Mouse (Mus musculus) hindbrain, embryonic 10.5 days (tissue): Measurements from ENCODE around the gene Clec2d. TPM values are rescaled to one million over a fixed set of nuclear protein-coding genes. Genes with fewer than 3 reads are reported as not detected.

ENCODE experiments used
- DNase-seq: peaks from one replicate; pipeline ENCODE4 v3.0.0-alpha.2; 2017; ENCODE audit warnings: low spot score
- H3K27ac ChIP-seq: fragments of 300-500 bp; sonication (generic); 2 replicates; pipeline ENCODE4 v1.5.1; 2016; ENCODE audit warnings: mild to moderate bottlenecking, moderate library complexity
- H3K27me3 ChIP-seq: fragments of 300-500 bp; sonication (generic); 2 replicates; pipeline ENCODE4 v1.6.1; 2016; ENCODE audit warnings: mild to moderate bottlenecking; ENCODE audit not compliant: poor library complexity, insufficient read depth, severe bottlenecking
- H3K36me3 ChIP-seq: fragments of 300-500 bp; sonication (generic); 2 replicates; pipeline ENCODE4 v1.6.1; 2016; ENCODE audit warnings: mild to moderate bottlenecking, moderate library complexity
- H3K4me1 ChIP-seq: fragments of 300-500 bp; sonication (generic); replicated peaks from 2 replicates; pipeline ENCODE4 v1.6.1; 2016; ENCODE audit warnings: mild to moderate bottlenecking
- H3K4me3 ChIP-seq: fragments of 300-500 bp; sonication (generic); 2 replicates; pipeline ENCODE4 v1.5.1; 2016; ENCODE audit warnings: mild to moderate bottlenecking, moderate library complexity
- H3K9me3 ChIP-seq: fragments of 300-500 bp; sonication (generic); 2 replicates; pipeline ENCODE4 v1.6.1; 2016; ENCODE audit warnings: mild to moderate bottlenecking, moderate library complexity
- WGBS: fragments of 180-500 bp; shearing (Covaris S2); methylation state at CpG from one replicate; pipeline ENCODE4 v1.1.7; 2016; 5-methylcytosine and 5-hydroxymethylcytosine counted together
- polyA plus RNA-seq: library from polyadenylated mRNA; unstranded; fragments of >200 nt; fragmentation: Nextera tagmentation; extraction: Ambion mirVana; gene quantifications from 2 replicates; pipeline ENCODE4 v1.2.1, GENCODE M21; 2016

The Clec2d gene
- polyA plus RNA-seq, 1 experiment from 2014 or later, result not detected

DNA sequence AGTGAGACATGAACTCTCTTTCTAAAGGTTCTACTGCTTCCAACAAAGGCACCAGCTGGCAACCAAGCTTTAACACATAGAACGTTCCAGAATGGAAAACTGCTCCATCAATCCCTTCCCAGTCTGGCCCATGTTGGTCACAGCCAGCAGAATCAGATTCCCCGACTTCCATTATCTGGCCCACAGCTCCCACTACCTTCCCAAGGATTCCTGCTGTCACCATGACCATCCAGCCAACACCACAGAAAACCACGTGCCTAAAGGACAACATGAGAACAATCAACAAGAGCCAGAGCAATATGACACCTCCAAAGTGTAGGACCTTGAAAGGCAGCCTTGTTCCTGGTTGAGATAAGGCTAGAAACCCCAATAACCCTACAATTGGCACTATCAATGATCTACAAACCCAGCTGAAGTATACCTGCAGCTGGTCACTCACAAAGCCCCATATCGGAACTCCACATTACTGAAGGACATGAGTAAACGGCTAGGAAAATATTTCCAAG is 37.8 kb downstream of the Clec2d start:
- Histone ChIP-seq H3K4me1 (no peaks in the 10 kb centered on the region), H3K4me3 (no peak overlapping the region), H3K9me3 (no peaks in the 10 kb centered on the region), H3K36me3 (no peaks in the 10 kb centered on the region), H3K27ac (no peak overlapping the region), H3K27me3 (no peaks in the 10 kb centered on the region)
- WGBS, result 84% methylated on average over 5 of the region's 5 CpGs
- DNase-seq, result no peak

DNA sequence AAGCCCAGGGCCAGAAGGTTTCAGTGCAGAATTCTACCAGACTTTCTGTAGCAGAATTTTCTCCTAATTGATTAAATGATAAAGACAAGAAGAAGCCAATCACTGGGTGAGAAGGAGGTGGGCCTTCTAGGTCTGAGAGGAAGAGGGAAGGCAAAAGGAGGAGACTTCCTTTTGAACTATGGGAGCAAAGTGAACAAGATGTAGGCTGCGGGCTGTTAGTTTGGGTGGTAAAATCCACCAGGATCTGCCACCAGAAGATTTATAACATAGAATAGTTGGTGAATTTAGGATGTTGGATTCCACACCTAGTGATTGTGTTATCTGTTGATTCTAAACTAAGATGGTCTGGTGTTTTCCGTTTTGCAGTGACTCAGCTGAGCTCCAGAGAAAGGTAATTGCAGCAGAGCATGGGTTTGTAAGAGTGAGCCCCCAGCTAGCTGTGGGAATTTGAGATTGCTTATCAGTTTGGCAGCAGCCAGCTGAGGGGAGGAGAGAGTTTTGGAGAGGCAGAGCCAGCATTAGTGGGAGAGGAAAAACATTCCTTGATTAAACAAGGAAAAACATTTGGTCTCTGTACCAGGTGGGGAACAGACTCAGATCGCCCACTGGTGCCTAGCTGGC is 39.6 kb downstream of the Clec2d start:
- H3K4me1 ChIP-seq, result no peaks in the 10 kb centered on the region
- no peak overlapping the region for H3K27ac ChIP-seq
- H3K9me3 ChIP-seq, result no peaks in the 10 kb centered on the region
- no peak overlapping the region for H3K4me3 ChIP-seq
- H3K27me3 ChIP-seq, result no peaks in the 10 kb centered on the region
- DNase-seq, result no peak
- WGBS, result 80% methylated on average over 3 of the region's 3 CpGs
- no peaks in the 10 kb centered on the region for H3K36me3 ChIP-seq

DNA sequence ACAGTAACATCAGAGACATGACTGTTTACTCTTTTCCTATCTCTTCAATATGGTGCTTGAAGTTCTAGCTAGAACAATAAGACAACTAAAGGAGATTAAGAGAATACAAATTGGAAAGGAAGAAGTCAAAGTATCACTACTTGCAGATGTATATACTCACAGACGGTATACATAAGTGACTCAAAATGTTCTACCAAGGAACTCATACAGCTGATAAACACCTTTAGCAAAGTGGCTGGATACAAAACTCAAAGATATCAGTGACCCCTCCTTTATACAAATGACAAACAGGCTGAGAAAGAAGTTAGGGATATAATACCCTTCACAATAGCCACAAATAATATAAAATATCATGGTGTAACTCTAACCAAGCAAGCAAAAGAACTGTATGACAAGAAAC is 40.6 kb downstream of the Clec2d start:
- no peaks in the 10 kb centered on the region for H3K4me1 ChIP-seq
- H3K4me3 ChIP-seq, result no peak overlapping the region
- WGBS, result 90% methylated on average over 1 of the region's 1 CpGs
- H3K27ac ChIP-seq, result no peak overlapping the region
- H3K9me3 ChIP-seq, result no peaks in the 10 kb centered on the region
- no peak for DNase-seq
- H3K36me3 ChIP-seq, result no peaks in the 10 kb centered on the region
- H3K27me3 ChIP-seq, result no peaks in the 10 kb centered on the region

DNA sequence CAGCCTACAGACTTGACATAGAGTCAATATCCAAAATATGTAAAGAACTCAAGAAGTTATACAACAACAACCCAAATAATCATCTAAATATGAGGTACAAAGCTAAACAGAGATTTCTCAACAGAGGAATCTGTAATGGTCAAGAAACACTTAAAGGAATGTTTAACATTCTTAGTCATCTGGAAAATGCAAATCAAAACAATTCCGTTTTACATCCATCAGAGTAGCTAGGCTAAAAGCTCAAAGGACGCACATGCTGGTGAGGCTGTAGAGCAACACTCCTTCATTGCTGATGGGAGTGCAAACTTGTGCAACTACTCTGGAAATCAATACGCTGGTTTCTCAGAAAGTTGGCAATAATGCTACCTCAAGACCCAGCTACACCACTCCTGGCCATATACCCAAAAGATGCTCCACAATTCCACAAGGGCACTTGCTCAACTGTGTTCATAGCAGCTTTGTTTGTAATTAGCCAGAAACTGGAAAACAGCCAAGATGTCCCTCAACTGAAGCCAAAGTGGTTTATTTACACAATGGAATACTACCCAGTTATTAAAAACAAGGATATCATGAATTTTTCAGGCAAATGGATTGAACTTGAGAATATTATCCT is 41.9 kb downstream of the Clec2d start:
- no peaks in the 10 kb centered on the region for H3K4me1 ChIP-seq
- H3K27me3 ChIP-seq, result no peaks in the 10 kb centered on the region
- H3K4me3 ChIP-seq, result no peak overlapping the region
- no peaks in the 10 kb centered on the region for H3K9me3 ChIP-seq
- no peaks in the 10 kb centered on the region for H3K36me3 ChIP-seq
- 88% methylated on average over 3 of the region's 3 CpGs for WGBS
- no peak for DNase-seq
- H3K27ac ChIP-seq, result no peak overlapping the region

DNA sequence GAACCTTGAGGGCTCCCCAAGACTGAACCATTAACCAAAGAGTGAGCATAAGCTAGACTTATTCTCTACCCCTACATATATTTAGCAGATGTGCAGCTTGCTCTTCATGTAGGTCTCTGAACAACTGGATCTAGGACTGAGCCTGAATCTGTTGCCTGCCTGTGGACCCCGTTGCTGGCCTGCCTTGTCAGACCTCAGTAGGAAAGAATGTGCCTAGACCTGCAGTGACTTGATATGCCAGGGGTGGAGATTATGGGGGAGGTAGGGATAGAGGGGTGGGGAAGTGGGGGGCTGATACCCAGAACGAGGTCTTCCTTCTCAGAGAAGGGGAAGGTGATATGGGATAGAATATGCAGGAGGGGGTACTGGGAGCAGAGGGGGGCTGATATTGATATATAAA is 43.2 kb downstream of the Clec2d start:
- 82% methylated on average over 2 of the region's 2 CpGs for WGBS
- H3K27ac ChIP-seq, result no peak overlapping the region
- no peaks in the 10 kb centered on the region for H3K27me3 ChIP-seq
- no peaks in the 10 kb centered on the region for H3K9me3 ChIP-seq
- H3K4me1 ChIP-seq, result no peaks in the 10 kb centered on the region
- H3K4me3 ChIP-seq, result no peak overlapping the region
- no peaks in the 10 kb centered on the region for H3K36me3 ChIP-seq
- no peak for DNase-seq

DNA sequence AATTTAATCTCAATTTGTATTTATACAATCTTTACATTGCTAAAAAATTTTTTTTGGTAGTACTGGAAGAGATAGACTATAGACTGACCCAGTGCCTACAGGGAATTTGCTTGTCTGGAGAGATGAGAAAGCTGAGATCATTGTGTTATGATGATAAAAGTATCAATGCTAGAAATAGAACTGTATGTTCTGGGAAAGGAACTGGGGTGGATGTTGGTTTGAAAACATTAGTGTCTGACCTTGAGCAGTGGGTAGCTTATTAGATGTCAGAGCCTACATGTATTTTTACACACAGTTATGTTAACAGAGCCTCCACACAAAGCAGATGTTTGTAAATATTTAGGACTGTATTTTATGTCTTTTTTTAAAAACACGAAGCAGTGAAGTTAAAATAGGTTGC is 43.7 kb downstream of the Clec2d start:
- H3K36me3 ChIP-seq, result no peaks in the 10 kb centered on the region
- H3K9me3 ChIP-seq, result no peaks in the 10 kb centered on the region
- DNase-seq, result no peak
- no peaks in the 10 kb centered on the region for H3K4me1 ChIP-seq
- WGBS, result 86% methylated on average over 1 of the region's 1 CpGs
- no peak overlapping the region for H3K27ac ChIP-seq
- no peaks in the 10 kb centered on the region for H3K27me3 ChIP-seq
- H3K4me3 ChIP-seq, result no peak overlapping the region

DNA sequence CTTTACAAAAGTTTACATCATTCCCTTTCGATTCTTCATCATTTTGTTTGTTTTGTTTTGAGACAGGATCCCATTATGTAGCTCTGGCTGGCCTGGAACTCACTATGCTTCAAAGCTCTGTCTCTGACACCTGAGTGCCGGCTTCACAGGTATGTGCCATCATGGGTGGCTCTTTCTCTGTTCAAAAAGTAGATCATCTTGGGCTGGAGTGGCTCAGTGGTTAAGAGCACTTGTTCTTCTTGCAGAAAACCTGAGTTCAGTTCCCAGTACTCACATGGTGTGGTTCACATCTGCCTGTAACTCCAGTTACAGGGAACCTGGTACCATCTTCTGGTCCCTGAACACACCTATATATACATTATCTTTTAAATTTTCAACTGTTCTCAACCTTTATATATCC is 44.7 kb downstream of the Clec2d start:
- DNase-seq, result no peak
- no peaks in the 10 kb centered on the region for H3K4me1 ChIP-seq
- no peaks in the 10 kb centered on the region for H3K9me3 ChIP-seq
- no peak overlapping the region for H3K27ac ChIP-seq
- no peaks in the 10 kb centered on the region for H3K27me3 ChIP-seq
- 86% methylated on average over 2 of the region's 2 CpGs for WGBS
- H3K36me3 ChIP-seq, result no peaks in the 10 kb centered on the region
- no peak overlapping the region for H3K4me3 ChIP-seq

DNA sequence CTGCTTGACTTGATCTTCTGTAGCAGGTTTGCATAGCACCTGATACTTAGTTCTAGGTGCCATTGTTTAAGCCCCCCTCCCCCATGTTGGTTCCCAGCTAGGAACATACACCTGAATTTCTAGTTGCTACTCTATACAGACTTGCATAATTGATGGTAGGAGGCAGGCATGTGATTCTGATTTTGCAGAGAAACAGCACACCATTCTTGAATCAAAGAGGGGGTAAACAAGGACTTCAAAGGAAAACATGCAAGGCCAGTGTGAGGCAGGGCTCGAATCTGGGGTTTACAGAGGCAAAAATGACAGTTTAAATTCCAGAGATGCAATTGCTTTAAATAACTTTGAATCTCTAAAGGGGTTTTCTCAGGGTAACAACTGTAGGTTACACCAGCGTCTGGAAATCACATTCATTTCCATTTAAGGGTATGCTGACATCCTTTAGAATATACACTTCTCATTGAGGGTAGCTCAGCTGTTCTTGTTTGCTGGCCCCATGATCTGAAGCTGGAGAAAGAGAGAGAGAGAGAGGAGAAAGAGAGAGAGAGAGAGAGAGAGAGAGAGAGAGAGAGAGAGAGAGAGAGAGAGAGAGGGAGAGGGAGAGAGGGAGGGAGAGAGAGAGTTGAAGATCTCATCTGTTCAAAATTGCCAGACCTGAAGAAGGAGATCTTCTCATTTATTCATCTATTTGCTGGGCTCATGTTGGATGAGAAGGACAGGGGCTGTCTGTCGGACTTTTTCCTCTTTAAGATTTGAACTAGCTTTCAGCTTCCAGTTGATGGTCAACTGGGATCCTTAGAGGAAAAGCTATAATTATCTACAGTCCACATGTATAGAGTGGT is 48.7 kb downstream of the Clec2d start:
- DNase-seq, result no peak
- no peaks in the 10 kb centered on the region for H3K4me1 ChIP-seq
- H3K27me3 ChIP-seq, result no peaks in the 10 kb centered on the region
- no peaks in the 10 kb centered on the region for H3K36me3 ChIP-seq
- H3K9me3 ChIP-seq, result no peaks in the 10 kb centered on the region
- 68% methylated on average over 3 of the region's 3 CpGs for WGBS
- no peak overlapping the region for H3K27ac ChIP-seq
- no peak overlapping the region for H3K4me3 ChIP-seq

DNA sequence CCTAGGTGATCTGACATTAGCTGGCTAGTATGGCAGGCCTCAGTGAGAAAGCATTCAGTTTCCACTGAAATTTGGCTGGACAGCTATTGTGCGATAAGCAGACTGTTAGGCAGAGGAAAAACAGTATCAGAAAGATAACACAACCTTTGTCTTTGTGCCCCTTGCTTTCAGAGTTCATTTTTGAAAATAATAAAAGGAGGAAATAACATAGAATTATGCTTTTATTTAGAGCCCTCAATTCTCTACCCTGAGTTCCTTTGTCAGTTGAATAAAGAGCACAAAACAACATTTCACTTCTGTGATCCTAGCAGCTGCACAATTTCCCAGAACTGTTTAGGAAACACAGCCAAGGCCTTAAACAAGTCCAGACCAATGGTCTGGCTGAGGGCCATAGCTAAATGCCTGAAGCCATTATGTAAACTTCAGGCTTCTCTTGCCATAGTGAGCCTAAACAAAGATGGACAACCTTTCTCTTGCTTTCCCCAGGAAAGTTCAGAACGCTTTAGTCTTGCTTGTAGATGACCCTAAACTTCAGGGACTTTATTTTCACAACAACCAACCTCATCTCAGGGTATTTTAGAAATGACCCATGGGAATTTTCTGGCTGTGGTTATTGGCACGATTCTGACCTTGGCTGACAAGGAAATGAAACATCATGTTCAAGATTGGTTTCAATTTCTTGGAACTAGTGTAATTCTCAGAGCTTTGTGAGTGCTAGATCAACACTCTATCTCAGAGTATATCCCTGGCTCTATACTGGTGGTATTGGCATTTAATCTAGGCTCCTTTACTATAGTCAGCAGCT is 49.6 kb downstream of the Clec2d start:
- DNase-seq, result no peak
- Histone ChIP-seq H3K27ac (no peak overlapping the region), H3K36me3 (no peaks in the 10 kb centered on the region), H3K27me3 (no peaks in the 10 kb centered on the region), H3K9me3 (no peaks in the 10 kb centered on the region), H3K4me1 (no peaks in the 10 kb centered on the region), H3K4me3 (no peak overlapping the region)
- WGBS, result 79% methylated on average over 3 of the region's 3 CpGs

DNA sequence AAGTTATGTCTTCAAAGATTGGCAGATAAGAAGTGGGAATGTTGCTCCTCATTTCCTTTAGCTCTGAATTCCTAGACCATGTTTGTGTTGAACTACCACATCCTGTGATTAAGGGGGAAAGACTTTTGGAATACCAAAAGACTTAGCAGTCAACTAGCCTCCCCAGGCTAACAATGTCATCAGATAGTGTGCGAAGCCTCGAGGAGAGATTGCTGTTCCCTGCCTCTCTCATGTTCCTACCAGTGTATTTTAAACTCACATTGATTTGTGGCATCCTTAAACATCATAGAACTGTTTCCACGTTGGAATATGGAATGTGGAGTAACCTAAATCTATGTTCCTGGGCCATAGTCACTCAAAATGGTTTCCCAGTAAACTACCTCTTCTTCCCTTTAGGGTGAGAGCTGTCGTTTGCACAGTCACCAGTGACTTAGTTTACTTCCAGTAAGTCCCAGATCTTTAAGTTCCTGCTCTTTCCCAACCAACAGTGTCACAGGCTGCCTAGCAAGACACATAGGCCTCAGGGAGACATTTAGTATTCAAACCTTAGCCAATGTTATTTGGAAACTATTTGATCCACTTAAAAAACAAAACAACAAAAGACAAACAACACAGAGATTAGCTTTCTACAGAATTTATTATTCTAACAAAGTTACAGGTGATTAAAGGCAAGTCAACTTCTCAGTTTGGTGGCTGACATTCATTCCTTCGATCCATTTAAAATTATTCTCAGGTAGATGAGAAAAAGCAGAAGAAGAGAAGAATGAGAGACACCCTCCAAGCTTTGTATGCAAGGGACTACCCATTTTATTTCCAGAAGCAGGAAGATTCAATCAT is 51.8 kb downstream of the Clec2d start:
- no peaks in the 10 kb centered on the region for H3K9me3 ChIP-seq
- H3K4me1 ChIP-seq, result no peaks in the 10 kb centered on the region
- H3K27me3 ChIP-seq, result no peaks in the 10 kb centered on the region
- H3K36me3 ChIP-seq, result no peaks in the 10 kb centered on the region
- H3K4me3 ChIP-seq, result no peak overlapping the region
- no peak for DNase-seq
- 78% methylated on average over 5 of the region's 5 CpGs for WGBS
- H3K27ac ChIP-seq, result no peak overlapping the region

DNA sequence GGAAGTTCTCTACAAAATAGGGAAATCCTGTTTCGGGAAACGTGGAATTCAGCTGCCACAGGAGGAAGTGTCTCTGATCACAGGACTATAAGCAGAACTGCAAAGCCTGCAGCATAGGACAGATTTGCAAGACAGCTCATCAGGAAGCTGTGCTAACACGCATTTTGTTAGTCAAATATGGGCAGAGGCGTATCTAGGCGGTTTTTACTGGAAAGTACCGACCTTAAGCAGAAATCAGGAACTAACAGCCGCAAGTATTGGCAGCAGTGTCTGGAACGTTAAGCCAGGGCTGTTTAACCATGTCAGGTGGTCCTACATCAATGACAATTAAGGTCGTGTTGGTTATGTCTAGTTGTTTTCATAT is 52.4 kb downstream of the Clec2d start:
- Histone ChIP-seq H3K27ac (no peak overlapping the region), H3K4me3 (no peak overlapping the region), H3K27me3 (no peaks in the 10 kb centered on the region), H3K9me3 (no peaks in the 10 kb centered on the region), H3K4me1 (peaks cover 3% of the 10 kb centered on the region; the same call in 1 of the 2 replicates), H3K36me3 (no peaks in the 10 kb centered on the region)
- WGBS, result 84% methylated on average over 9 of the region's 9 CpGs
- no peak for DNase-seq

DNA sequence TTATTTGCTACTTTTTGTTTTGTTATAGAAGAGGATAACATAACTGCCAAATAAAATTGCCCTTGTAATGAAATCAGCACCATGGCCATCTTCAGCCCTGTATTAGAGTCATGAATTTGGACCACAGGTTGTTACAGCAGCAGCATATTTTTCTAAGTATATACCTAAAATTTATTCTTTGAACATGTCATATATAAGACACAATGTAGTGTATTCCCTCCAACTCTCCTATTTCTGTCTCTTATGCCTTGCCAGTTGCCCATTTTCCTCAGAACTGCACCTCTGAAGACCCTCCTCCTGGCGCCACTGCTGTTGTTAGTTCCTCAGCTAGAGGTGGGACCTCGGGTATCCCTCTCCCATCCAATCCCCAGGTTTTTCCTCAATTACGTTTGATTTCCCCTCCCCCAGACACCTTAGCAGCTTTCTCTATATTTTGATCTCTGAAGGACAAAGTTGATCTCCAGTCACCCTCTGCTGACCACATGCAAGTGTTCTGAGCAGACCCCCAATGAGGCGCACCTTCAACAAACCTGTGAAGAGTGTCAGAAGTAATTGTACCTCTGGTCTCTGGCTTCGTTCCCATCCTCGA is 53.0 kb downstream of the Clec2d start:
- Histone ChIP-seq H3K9me3 (no peaks in the 10 kb centered on the region), H3K27me3 (no peaks in the 10 kb centered on the region), H3K27ac (no peak overlapping the region), H3K4me3 (no peak overlapping the region), H3K4me1 (peaks cover 7% of the 10 kb centered on the region; the same call in 1 of the 2 replicates), H3K36me3 (no peaks in the 10 kb centered on the region)
- WGBS, result 85% methylated on average over 6 of the region's 6 CpGs
- DNase-seq, result no peak
